Mouse (Mus musculus) gastrocnemius, postnatal 4 days (tissue): ENCODE measurements around the gene Ap2b1. TPM values are rescaled to one million over a fixed set of nuclear protein-coding genes. Genes with fewer than 3 reads are reported as not detected.

Source experiments
- DNase-seq, 2 experiments: peaks; one replicate each; pipeline ENCODE4 v3.0.0; 2021 to 2022; ENCODE audit warnings: low spot score in 2 of 2, mixed read lengths in 2 of 2
- total RNA-seq, 2 experiments: library from RNA; stranded (reverse); gene quantifications; 2 replicates each; pipeline ENCODE4 v1.2.3; 2021

Gene Ap2b1
- total RNA-seq, 2 experiments from 2014 or later = 64.8 to 69.7 TPM

- DNase-seq = peak; percentile 65 to 85
Measured at GRCm38 (mm10) chr11:83440081-83441064, 141.5 kb downstream of the Ap2b1 start.

GRCm38 (mm10) chr11:83441235-83441634, 142.4 kb downstream of the Ap2b1 start:
- peak in 1 of 2 experiments; percentile 54 for DNase-seq

GRCm38 (mm10) chr11:83442596-83443267, 143.9 kb downstream of the Ap2b1 start:
- DNase-seq = peak in 1 of 2 experiments; percentile 72

GRCm38 (mm10) chr11:83443824-83444223, 145.0 kb downstream of the Ap2b1 start:
- DNase-seq = no peak

- DNase-seq = no peak
Measured at GRCm38 (mm10) chr11:83445001-83445400, 146.2 kb downstream of the Ap2b1 start.

- DNase-seq = no peak
Measured at GRCm38 (mm10) chr11:83447612-83448011, 148.8 kb downstream of the Ap2b1 start.

GRCm38 (mm10) chr11:83448021-83448926, 149.4 kb downstream of the Ap2b1 start:
- peak in 1 of 2 experiments; percentile 36 for DNase-seq

GRCm38 (mm10) chr11:83448927-83449236, 150.1 kb downstream of the Ap2b1 start:
- DNase-seq = no peak

- no peak for DNase-seq
Measured at GRCm38 (mm10) chr11:83449298-83449697, 150.5 kb downstream of the Ap2b1 start.

GRCm38 (mm10) chr11:83450550-83450949, 151.7 kb downstream of the Ap2b1 start:
- DNase-seq = no peak

- no peak for DNase-seq
Measured at GRCm38 (mm10) chr11:83451281-83451680, 152.5 kb downstream of the Ap2b1 start.

GRCm38 (mm10) chr11:83454548-83454947, 155.7 kb downstream of the Ap2b1 start:
- DNase-seq = no peak

Other genes with a start within 250 kb of the Ap2b1 start
- gene Slfn2, start 233.9 kb upstream of the Ap2b1 start, total RNA-seq = 1 to 10 TPM; 2.7 to 3.0 TPM
- gene Slfn1, start 182.2 kb upstream of the Ap2b1 start, total RNA-seq = under 1 TPM in 1 of 2 experiments, not detected in 1; 0.18 TPM
- under 1 TPM; 0.12 to 0.16 TPM for gene Slfn4, start 123.8 kb upstream of the Ap2b1 start, total RNA-seq
- gene Slfn3, start 107.7 kb upstream of the Ap2b1 start, total RNA-seq = 1 to 10 TPM; 1.5 to 1.9 TPM
- under 1 TPM; 0.07 to 0.26 TPM for gene Slfn14, start 12.3 kb upstream of the Ap2b1 start, total RNA-seq
- gene Pex12, start 3.6 kb downstream of the Ap2b1 start, total RNA-seq = 10 to 100 TPM; 13.7 to 14.2 TPM
- 1 to 10 TPM; 1.8 to 2.6 TPM for gene Rasl10b, start 110.1 kb downstream of the Ap2b1 start, total RNA-seq
- under 1 TPM; 0.15 to 0.34 TPM for gene Gas2l2, start 130.4 kb downstream of the Ap2b1 start, total RNA-seq
- not detected for gene 1700020L24Rik, start 138.7 kb downstream of the Ap2b1 start, total RNA-seq
- gene Mmp28, start 164.0 kb downstream of the Ap2b1 start, total RNA-seq = 1 to 10 TPM; 4.7 to 5.4 TPM
- 10 to 100 TPM; 34.6 to 40.1 TPM for gene Taf15, start 174.1 kb downstream of the Ap2b1 start, total RNA-seq
- not detected for gene Heatr9, start 223.2 kb downstream of the Ap2b1 start, total RNA-seq
- gene Ccl5, start 231.5 kb downstream of the Ap2b1 start, total RNA-seq = not detected